Mouse (Mus musculus): ENCODE measurements around the gene Casp8ap2.

Gene Casp8ap2

DNA sequence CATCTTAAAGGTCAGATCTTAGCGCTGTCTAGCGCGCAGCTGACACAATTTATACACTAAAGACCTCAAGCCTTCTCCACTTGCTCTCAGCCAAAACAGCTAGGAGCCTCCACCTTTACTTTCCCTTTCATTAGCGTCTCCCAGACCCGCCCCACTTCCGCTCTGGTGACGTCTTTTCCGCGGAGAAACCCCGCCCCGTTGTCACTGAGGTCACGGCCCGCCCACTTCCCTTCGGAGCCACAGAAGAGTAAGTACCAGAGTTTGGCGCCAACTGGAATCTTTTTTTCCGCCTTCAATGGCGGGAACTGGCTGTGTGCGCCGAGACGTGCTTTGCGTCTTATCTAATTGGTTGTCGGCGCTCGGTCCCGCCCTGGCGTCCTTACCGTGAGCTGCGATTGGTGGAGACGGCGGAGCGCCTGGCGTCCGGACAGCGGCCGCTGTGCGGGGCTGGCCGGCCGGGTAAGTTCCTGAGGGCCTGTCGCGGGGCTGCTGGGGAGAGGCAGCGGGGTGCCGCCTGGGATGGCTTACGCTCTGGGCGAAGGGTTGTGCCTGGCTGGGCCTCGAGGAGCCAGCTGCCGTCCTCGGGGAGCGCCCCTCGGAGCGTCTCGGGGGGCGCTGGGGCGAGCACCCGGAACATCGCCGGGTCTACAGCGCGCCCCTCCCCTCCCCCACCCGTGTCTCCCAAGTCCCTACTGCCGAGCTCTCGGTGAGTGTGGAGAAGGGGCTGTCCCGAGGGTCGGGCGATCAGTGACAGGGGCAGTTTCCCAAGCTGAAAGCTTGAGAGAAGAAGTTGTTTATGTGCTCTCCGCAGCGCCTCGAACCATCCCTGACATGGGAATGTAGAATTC lies at the start of gene Casp8ap2:
Gene Casp8ap2, plus strand, starts transcription at position 418 of the 848 bp plus-strand sequence.
- DNase-seq (ENCODE audit: low spot score) = peak; percentile 99

DNA sequence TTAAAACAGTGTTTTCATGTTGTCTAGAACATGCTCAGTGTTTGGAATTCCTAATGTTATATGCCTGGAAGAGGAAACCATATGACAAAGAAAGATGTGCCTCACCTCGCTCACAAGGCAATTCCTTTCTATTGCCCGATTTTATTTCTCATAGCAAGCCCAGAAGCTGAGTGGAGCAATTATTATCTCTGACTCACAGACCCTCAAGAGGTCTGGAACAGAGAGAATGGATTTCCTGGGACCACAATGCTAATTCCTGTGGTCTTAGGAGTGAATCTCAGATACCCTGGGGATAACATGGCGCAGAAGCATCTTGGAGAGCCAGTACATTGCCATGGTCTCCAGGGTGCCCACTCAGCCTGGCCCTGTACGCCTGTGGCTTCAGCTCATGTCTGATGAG lies 46.2 kb upstream of the Casp8ap2 start:
- DNase-seq (ENCODE audit: low spot score) = no peak

DNA sequence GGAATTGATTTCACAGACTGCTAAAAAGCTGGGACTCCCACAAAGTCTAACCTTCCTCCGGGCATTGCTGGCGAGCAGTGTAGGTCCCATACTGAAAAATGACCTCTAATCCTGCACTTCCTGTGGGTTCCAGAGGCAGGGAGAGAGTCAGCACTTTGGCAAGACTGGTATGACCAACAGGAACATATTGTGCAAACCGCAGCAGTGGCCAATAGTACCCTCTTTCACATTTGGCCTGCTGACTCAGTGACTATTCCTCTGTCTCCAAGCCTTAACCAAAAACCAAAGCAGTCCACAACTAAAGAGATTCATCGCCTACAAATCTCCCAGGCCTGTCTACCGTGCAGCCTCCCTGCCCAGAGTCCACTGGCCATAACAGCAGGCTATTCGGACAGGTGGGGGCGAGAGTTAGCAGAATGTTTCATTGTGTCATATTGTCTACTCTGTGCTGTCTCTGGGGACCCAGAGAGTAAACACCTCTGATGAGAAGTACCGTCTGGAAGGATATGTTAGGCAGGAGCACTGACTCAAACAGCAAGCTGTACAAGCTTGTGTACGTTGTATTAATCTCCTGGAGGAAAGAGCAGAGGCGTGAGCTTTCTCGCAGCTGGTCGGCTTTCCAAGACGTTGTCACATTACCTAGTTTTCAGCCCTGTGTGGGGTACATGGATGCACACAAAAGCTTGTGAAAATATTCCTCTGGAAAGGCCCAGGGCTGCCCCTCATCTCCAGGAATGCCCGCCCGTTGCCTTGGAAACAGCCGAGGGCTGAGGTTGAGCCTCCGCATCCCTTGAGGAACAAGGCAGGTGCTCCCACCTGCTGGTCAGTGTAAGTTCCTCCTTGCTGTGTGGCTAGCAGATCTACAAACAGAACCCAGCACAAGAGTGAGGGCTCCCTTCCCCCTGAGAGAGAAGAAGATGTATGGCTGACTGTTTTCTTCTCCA lies 45.0 kb upstream of the Casp8ap2 start:
- no peak for DNase-seq (ENCODE audit: low spot score)

DNA sequence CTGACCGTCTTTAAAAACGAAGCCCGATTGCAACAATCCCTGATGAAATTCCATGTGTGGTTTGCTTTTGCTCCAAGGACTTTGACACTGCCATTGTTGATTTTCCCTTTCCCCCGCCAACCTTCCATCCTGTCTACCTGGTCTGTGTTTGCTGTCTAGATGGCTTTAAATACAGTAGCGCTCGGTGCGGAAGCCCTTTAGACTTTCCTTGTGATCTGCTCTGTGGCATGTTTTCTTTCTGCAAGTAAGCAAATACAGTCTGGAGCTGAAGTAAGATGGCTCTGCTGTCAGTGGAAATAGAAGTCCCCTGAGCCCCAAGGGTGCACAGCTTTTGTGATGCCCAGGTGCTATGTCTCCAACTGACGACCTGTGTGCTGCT lies 44.3 kb upstream of the Casp8ap2 start:
- no peak for DNase-seq (ENCODE audit: low spot score)

DNA sequence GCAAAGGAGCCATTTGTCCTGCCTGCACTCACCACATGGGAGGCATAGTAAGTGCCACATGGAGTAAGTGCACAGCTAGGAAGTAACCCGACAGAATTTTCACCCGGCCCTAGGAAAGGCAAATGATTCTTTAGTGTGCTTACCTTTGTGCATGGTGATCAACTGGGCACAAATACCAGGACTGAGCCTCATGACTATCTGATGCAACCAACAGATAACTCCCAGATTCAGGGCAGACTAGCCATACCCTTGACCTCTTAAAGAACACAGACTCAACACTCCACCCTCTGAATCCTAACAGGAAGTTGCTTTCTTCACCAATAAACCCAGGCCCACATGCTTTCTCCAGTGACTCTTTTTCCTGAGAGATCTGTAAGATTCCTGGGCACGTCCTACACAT lies 43.8 kb upstream of the Casp8ap2 start:
- DNase-seq (ENCODE audit: low spot score) = no peak

DNA sequence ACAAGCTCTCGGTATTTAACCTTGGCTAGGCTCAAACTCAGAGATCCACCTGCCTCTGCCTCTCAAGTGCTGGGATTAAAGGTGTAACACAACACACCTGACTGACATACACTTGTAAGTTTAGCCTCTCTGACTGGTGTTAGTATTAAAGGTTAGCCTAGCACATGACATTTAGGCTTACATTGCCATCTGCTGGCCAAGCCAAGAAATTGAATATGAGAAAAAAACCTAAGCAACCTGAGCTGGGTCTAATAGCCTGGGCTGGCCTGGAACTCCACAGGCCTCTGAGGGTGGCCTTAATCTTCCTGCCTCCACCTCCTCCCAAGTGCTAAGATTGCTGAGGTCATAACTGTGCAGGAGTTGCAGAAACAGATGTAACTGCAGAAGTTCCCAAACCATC lies 43.1 kb upstream of the Casp8ap2 start:
- peak; percentile 61 for DNase-seq (ENCODE audit: low spot score)

DNA sequence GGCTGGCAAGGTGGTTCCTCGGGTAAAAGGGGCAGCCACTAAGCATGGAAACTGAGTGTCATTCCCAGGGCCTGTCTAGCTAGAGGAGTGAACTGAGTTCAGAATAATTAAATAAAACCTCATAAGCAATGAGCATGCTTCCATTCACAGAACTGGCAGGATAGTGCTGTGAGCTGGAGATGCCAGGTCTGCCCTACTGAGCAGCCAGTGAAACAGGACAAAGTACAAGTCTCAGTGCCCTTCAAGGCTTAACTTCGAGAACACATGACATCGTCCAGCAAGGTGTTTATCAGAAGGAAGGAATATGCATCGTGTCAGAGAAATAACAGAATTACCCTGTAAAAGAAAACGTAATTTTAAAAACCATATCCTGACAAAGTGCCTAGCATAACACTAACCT lies 41.7 kb upstream of the Casp8ap2 start:
- no peak for DNase-seq (ENCODE audit: low spot score)

DNA sequence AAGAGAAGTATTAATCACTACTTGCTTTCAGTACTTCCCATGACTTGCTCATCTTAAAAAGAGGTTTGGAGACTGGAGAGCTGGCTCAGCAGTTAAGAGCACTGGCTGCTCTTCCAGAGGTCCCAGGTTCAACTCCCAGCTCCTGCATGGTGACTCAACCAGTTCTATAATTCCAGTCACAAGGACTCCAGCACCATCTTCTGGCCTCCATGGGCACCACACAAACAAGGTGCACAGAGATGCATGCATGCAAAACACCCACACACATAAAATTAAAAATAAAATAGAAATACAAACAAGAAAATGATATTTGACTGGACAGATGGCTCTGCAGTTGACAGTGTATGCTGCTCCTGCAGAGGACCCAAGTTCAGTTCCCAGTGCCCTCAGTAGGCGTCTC lies 40.6 kb upstream of the Casp8ap2 start:
- DNase-seq (ENCODE audit: low spot score) = no peak

DNA sequence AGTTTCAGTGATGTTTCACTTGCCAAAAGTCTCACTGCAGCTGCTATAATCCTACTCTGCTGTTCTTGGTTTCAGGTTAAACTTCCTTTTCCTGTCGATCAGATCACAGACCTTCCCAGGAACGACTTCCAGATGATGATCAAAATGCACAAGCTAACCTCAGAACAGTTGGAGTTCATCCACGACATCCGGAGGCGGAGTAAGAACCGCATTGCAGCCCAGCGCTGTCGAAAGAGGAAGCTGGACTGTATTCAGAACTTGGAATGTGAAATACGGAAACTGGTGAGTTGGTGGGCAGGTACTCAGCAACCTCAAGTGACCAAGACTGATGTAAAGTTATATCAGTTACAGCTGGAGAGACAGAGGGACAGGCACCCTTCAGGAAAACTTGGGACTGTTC lies 40.1 kb upstream of the Casp8ap2 start:
- DNase-seq (ENCODE audit: low spot score) = no peak

DNA sequence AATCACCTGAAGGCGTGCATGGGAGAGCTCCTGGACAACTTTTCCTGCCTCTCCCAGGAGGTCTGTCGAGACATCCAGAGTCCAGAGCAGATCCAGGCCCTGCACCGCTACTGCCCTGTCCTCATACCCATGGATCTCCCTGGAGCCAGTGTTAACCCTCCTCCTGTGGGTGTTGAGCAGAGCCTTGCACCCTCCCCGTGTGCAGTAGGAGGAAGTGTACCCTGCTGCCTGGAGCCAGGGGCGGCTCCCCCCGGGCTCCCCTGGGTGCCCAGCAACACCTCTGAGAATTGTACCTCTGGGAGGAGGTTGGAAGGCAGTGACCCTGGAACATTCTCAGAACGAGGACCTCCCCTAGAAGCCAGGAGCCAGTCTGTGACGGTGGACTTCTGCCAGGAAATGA lies 35.4 kb upstream of the Casp8ap2 start:
- DNase-seq (ENCODE audit: low spot score) = no peak

DNA sequence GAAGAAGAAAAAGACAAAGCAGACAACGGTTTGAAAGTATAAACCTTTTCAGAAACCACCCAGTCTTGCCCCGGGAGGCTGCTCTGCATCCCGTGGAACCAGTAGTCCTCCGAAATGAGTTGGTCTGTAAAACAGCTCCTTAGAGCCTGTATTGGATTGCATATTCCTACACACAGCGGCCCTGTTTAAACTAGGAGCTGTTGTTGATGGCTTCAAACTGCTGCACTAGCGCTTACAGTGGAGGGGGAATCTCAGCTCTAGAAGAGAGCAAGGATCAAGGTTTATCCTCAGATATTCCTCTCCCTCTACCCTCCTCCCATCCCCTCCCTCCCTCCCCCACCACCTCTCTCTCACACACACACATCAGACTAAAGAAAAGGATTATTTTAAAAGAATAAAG lies 31.1 kb upstream of the Casp8ap2 start:
- DNase-seq (ENCODE audit: low spot score) = no peak

DNA sequence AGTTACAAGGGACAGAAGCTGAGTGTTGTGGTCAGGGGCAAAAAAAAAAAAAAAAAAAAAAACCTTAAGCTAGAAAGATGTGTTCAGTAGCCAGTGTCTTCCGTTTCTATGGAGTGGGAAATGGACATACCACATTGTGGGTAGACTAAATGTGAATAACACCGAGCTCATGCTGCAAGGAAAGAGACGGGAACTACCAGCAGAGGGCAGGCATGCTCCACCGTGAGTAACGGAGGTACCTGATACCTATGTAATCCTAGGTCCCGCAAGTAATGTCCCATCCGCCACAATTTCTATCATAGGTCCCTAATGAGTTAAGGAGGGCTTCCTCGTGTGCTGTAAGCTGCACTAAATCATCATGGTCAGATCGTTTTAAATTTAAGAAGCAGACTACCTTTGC lies 28.7 kb upstream of the Casp8ap2 start:
- DNase-seq (ENCODE audit: low spot score) = peak; percentile 80

DNA sequence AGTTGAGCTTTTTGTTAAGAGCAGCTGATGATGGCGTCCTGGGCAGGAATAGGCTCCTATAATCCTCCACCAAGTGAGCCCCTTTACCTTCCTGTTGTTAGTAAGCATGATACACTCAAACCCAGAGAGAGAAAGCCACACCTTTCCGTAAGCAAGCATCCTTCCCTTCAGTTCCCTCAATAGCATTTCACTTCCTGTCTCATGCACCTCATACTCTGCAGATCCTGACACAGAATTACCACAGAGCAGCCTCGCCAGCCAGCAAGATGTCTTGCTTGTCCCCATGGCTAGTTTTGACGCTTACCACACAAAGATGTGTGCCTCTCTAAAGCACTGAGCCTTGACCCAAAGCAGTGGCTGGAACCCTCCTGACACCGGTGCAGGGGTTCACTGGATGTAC lies 27.7 kb upstream of the Casp8ap2 start:
- no peak for DNase-seq (ENCODE audit: low spot score)

DNA sequence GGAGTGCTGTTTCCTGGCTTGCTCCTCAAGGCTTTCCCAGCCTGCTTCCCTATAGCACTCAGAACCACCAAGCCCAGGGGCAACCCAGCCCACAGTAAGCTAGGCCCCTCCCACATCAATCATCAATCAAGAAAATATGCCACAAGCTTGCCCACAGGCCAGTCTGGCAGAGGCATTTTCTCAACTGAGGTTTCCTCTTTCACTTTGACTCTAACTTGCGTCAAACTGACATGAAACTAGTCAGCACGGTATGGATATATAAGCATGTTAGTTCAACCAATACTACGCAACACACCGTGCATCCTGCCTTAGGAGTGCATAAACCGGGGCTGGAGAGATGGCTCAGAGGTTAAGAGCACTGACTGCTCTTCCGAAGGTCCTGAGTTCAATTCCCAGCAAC lies 27.0 kb upstream of the Casp8ap2 start:
- no peak for DNase-seq (ENCODE audit: low spot score)

DNA sequence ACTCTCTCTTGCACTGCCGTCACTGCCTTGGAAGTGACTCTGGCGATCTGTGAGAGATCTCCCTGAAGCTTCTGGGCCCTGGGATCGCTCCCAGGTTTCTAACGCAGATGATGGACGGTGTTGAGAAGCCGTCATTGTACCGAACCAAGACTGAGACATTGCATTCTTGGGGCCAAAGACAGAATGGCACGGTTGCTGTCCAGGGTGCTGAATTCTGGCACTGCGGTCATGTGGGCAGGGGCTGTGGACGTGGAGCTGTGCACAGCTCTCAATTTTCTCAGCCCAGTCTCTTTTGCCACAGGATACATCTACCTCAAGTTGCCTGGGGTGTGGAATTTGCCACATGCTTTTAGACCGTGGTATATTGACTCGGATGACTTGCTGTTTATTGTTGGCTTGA lies 14.1 kb upstream of the Casp8ap2 start:
- peak; percentile 84 for DNase-seq (ENCODE audit: low spot score)

DNA sequence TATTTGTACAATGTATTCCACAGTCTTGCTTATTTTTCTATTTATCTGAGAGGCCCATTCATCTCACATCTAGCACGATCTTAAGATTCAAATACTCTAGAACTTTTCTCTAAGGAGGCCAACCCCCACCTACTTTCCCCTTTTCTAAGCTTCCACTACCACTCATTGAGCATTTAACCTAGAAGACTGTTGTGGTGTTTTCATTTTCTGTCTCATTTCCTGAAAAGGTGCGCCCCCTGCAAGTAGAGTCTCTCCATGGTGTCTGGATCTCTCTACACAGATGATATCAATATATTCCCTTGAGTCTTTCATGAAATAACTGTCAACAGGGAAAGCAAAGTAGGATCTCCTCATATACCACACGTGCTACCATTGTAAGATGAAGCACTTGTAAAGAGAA lies 12.6 kb upstream of the Casp8ap2 start, which contains the start of gene Gja10:
Gene Gja10, minus strand, starts transcription at position 101 of the 400 bp plus-strand sequence.
- DNase-seq (ENCODE audit: low spot score) = no peak

DNA sequence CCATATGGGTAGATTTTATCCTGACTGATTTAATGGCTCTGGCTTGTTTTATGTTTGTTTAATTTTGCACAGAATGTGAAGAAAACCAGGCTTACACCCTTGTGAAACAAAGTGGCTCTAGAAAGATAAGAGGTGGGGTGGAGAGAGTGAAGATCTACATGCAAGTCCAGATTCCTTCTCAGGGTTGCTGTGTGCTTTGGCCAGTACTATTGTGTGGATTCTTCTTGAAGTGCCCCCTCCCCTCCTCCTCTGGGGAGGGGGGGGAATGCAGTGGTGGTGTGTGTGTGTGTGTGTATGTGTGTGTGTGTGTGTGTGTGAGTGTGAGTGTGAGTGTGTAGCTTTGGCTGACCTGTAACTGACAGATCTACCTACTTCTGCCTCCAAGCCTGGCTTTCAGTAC lies 6.4 kb downstream of the Casp8ap2 start:
- no peak for DNase-seq (ENCODE audit: low spot score)

DNA sequence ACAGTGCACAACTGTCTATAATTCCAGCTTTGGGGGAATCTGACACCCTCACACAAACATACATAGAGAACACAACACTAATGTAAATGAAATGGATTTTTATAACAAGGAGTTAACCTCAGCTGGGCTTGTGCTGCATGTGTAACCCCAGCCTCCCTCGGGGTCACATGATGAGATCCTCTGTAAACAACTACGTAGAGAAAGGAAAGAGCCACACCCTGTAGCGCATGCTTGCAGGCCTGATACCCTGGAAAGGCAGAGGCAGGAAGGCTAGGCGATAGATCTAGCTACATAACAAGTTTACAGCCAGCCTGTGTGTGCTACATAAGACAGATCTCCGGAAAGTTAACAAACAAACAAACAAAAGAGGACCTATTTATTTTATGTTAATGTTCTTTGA lies 36.4 kb downstream of the Casp8ap2 start:
- no peak for DNase-seq (ENCODE audit: low spot score)

DNA sequence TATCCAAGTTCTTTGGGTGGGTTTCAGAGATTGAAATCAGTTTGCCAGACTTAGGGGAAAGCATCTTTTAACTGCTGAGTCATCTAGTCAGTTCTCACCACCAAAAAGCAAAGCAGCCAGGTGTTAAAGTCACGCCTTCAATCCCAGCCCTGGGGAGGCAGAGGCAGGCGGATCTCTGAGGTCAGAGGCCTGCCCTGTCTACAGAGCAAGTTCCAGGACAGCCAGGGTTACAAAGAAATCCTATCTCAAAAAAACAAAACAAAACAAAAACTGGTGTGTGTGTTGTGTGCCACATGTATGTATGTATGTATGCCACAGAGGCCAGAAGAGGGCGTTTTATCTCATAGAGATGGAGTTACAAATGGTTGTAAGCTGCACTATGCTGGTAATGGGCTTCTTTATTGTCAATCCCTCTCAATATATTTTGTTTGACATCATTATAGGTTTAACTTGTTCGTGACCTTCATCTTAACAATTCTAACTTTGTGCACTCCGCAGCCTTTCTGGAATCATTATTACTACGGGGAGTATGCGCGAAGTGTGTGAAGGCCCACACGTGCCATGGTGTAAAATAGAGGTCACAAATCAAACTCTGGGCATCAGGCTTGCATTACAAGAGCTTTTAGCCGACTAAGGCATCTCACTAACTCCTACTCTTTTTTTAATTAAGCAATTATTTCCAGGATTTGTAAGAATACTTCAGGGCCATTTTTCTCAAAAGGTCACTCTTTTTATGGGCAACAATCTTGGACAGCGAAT lies 41.1 kb downstream of the Casp8ap2 start:
- DNase-seq (ENCODE audit: low spot score) = no peak

DNA sequence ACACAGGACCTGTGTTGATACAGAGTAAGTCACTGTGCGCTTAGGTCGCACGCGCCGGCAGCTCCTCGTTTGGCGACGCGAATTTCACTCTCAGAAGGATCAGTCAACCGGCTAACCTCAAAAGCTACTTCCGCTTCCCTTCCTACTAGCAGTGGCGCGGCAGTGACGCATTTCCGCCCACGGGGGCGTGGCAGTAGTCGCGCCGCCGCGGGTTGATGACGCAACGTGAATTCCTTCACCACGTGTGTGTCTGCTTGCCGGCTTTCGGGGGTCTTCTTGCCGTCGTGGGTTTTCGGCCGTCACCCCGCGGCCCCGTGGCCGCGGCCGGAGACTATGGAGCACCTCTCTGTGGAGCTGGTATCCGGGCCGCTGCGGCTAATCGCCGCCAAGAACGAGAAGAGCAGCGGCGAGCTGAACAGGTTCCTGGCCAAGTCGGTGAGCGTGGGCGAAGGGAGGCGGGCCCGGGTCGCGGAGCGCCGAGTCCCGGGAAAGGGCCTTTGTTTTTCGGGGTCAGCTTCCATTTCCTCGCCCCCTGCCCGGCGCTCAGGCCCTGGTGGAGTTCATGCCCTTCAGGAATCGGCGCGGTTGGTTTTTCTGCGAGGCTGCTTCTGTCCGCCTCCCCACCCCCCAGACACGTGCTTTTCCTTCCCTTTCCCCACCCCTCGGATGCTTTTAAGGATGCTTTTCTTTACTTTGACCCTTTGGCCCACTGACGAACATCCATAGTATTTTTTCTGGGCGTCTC lies 41.8 kb downstream of the Casp8ap2 start, which contains the start of gene Mdn1:
Gene Mdn1, plus strand, starts transcription at position 202 of the 745 bp plus-strand sequence.
- DNase-seq (ENCODE audit: low spot score) = peak; percentile 97

DNA sequence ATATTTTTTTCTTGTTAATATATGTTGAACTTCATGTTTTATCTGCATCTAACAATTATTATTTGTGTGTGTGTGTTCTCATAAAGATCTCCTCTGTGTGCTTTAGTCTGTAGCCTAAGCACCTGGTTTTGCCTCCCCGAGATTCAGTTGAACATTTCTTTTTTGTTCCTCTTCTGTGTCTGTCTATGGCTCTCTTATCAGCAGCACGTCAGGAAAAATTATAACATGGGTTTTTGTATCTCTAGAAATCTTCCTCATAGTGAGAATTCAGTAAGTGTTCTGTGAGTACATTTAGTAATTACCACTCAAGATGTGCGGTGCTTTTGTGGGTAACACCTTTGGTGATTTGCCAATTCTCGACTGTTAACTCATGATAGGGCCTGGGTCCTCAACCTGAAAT lies 50.6 kb downstream of the Casp8ap2 start:
- no peak for DNase-seq (ENCODE audit: low spot score)
